Mouse (Mus musculus) layer of hippocampus, adult 11-12 months (tissue): ENCODE data around the gene Arl15.

Experiments
- DNase-seq: peaks from one replicate; pipeline ENCODE4 v3.0.0; 2022; ENCODE audit warnings: low spot score

Gene Arl15

DNA sequence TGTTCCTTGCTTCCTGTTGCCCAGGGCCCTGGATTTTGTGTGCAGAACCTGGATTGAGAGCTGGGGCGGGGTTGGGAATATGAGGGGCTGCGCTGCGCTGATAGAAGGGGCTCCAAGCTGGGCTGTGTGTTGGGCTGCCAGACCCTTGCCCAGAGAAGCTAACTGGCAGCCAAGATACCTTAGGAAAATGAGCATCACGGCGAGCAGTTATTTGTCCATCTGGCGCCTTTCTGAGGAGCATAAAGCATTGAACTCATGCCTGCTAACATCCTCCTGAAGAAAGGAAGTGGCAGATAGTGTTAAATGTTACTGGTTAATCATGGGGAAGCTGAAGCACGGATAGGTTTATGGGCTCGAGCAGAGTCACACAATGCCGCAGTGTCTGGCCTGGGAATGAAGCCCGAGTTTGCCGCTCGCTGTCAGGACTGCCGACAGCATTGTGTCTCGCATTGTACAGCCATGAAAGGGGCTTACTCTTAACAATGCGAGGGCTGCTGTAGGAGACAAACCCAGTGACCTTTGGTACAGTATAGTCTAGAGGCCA lies 123.6 kb downstream of the Arl15 start:
- DNase-seq, result no peak

- DNase-seq, result no peak
Observed at GRCm38 (mm10) chr13:113918668-113919067, 124.4 kb downstream of the Arl15 start.

DNA sequence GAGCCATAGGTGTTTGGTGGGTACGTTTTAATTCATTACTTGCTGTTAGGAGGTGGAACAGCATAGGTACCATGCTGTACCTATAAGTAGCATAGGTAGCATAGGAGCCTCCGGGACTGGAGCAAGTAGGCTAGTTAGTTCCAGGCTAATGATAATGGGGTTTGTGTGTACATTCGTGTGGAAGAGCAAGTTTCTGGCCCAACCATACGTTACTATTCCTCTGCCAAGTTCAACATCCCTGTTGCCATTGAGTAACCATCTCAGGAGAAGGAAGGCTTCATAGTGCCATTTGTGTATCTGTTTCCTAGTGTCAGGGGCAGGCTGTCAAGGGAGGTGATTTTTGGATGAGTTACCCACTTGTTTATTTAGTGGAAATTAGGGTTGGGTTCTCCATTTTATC lies 141.4 kb downstream of the Arl15 start:
- DNase-seq, result no peak

DNA sequence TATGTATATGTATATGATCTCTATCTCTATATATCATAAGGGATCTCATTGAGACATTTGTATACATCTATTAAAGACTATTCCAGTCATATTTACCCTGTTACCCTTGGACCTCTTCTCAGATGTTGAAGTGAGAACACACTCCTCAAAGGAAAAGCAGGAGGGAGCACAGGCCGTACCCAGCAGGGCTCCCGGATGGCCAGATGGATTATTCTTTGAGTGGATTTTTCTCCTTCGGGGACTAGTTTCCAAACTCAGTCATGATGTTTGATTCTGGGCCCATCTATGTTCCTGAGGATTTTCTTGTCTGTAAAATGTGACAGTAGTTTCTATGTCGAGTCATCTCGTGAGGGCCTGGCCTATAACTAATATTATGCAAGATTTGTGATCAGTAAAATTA lies 142.9 kb downstream of the Arl15 start:
- no peak for DNase-seq

DNA sequence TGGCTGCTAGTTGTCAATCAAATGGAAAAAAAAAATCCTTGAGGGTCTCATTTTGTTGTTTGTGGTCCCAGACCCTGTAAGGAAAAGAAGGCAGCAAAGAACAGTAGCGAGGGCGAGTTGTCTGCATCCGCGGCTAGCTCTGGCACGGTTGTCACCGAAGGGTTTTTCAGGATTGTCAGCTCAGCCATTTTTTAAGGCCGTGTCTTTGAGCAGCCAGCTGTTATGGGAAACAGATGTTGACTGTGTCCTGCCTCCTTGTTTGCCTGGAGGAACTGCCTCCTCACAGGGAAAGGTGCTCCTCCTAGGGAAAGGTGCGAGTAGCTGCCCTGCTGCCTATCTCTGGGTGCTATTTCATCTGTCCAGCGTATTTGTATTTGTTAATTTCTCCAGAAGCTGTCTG lies 144.3 kb downstream of the Arl15 start:
- DNase-seq, result no peak

DNA sequence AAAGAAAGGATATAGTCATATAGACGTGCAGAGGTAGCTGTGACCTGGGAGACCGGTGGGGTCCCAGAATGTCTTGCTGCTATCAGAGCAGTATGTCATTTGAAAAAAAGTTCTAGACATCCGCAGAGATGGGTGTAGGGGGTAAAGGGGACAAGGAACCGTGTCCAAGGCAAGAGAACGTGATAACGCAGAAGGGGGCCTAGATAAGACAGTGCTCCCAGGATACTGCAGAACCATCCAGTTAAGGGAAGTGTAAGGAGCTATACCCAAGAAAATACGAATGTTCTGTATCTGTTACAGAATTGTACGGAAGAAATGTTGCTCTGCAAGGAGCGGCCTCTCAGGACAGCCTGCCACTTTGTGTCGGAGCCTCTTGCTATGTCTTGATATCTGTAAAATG lies 144.8 kb downstream of the Arl15 start:
- no peak for DNase-seq

DNA sequence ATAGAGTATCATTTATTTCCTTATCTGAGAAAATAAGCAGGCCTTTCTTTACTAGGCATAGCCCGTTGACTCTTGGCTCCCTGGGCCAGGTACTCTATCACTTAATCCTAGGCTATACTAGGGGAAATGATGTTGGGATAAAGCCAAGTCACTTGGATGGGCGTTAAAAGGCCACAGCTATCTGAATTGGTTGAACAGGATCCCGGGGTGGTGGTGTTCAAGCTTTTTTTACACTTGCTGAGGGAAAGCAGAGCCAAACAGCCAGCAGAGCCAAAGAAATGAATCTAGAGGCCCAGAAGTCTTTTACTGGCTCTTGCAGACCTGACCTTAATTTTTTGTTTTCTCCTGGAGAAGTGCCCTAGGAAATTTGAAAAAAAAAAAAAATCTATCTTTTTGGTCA lies 145.4 kb downstream of the Arl15 start:
- no peak for DNase-seq

- DNase-seq, result no peak
Observed at GRCm38 (mm10) chr13:113940151-113940550, 145.8 kb downstream of the Arl15 start.

DNA sequence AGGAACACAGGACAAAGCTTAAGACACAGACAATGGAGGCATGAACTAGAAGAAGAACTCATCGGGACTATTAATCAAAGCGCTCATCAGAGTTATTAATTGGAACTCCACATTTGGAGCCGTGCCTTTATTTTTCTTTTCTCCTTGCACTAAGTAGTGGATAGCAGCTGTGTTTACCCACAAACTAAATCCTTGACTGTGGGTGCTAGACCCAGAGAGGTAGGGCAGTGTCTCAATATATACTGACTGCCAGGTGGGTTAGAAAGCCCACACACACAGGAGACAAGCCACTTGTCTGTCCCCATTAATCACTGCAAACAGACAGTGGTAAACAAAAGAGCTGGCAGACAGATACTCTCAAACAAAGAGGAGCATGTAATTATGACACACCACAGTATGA lies 147.6 kb downstream of the Arl15 start:
- no peak for DNase-seq

DNA sequence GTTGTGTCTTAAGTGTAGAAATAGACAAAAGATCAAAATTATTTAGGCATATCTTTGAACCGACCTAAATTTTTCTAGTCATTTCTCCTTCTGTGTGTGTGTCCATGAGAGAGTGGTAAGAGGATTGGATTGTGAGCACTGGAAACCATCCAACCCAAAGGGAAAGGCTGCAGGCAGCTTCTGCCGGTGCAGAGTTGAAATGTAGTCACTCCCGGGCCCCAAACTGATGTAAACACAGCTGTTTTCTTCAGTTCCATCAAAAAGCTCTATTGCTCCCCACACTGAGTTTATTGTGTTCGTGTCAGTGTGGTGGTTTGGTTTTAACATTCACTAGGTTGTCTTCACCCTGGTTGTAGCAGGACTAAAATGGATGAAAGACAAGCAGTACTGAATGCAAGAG lies 153.2 kb downstream of the Arl15 start:
- no peak for DNase-seq

GRCm38 (mm10) chr13:113949708-113950107 lies 155.4 kb downstream of the Arl15 start:
- no peak for DNase-seq

- no peak for DNase-seq
Observed at GRCm38 (mm10) chr13:113950131-113950530, 155.8 kb downstream of the Arl15 start.

- DNase-seq, result no peak
Observed at GRCm38 (mm10) chr13:113957438-113957837, 163.1 kb downstream of the Arl15 start.

GRCm38 (mm10) chr13:113964945-113965344 lies 170.6 kb downstream of the Arl15 start:
- no peak for DNase-seq

- DNase-seq, result no peak
Observed at GRCm38 (mm10) chr13:113970706-113971105, 176.4 kb downstream of the Arl15 start.

GRCm38 (mm10) chr13:113972401-113972800 lies 178.1 kb downstream of the Arl15 start:
- no peak for DNase-seq

DNA sequence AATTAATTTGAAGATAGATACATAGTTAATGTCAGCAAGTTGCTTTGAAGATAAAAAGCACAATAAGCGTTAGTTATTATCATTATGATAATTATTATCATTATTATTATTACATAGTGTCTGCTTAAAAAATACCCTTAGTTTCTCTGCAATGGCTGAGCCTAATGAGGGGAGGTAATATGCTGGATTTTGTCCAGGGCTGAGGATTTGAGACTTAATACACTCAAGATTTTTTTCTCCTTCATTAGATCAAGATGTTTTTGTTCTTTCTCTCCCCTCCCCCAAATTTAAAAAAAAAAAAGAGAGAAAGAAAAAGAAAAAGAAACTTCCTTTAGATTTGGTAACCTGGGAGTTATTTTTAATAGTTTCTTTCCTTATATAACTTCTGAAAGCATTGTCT lies 180.6 kb downstream of the Arl15 start:
- DNase-seq, result no peak

DNA sequence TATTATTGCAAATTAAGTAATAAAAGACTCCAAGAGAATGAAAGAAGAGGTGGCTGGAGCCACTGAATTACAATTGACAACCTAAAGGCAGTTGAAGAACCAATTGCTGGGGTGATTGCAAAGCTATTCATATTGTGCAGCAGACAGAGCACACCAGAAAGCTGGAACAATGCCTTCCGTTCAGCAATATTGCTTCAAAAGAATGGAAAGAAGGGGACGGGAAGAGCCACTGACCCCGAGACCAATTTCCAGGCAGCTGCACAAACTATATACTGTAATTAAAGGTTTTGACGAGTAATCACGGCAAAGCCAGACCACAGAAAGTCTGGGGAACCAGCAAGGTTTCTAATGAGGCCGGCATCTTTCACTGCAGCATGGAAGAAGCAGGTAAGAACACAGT lies 181.4 kb downstream of the Arl15 start:
- DNase-seq, result no peak

GRCm38 (mm10) chr13:113976936-113977335 lies 182.6 kb downstream of the Arl15 start:
- no peak for DNase-seq

GRCm38 (mm10) chr13:113980739-113981460 lies 186.6 kb downstream of the Arl15 start:
- DNase-seq, result no peak

- no peak for DNase-seq
Observed at GRCm38 (mm10) chr13:113981461-113982000, 187.2 kb downstream of the Arl15 start.

- no peak for DNase-seq
Observed at GRCm38 (mm10) chr13:113983633-113984032, 189.3 kb downstream of the Arl15 start.

- DNase-seq, result no peak
Observed at GRCm38 (mm10) chr13:113984491-113984890, 190.2 kb downstream of the Arl15 start.
